9 mouse cellular contexts compared by ENCODE assay signal in the genomic region with DNA sequence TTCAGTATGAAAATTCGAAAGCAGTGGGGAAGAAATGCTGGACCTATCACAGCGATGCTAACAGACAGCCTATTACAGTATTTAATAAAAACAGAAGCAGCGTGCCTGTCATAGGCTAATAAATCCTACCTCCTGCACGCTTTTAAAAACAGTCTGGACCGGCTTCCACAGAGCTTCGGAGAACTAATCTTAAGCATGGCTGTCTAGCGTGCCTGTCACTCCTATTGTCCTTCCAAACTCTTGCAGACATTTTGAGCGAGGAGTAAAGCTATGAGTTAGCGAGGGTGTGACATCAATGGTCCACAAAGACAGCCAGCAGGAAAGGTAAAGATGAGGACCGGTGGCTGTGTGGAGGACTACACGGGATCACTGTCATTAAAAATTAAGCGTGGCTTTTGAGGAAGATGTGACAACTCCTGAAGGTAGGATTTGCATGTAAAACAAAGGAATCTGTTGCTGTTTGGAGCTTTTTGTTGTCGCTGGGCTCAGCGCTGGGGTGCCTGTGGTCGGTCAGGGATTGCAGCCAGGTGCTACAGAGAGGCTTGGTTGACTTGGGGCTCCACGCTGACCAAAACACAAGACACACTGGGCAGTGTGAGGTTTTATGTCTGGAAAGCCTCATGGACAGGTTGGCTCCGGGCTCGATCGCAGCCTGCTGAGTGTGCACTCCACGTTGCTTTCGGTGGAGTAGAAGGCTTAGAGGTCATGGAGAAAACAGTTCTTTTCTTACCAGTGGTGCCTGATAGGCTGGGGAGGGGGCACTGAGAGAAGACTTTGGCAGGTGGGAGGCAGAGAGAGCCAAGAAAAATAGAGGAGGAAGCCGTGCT. TPM values are rescaled to one million over a fixed set of nuclear protein-coding genes. Genes with fewer than 3 reads are reported as not detected.
A peak's percentile ranks its signal among the peaks of the same experiment; 100 is the strongest.
DNase-seq lines count a peak whose midpoint lies in the region; ATAC-seq and TF ChIP-seq lines count a peak whose summit lies in the region.
"Had no signal": no experiment of that assay in that cellular context is flagged by ENCODE, and none has a peak within 500 bp of the region (broad histone marks: within the 10 kb centered on the region; RNA-seq: fewer than 3 reads in every experiment).

Gene Kcnmb2, plus strand, starts transcription at position 4 of the 827 bp plus-strand sequence.

- H3K4me2 ChIP-seq in liver, embryonic 11.5 days: peak within 1 kb of the TSS; percentile 56
- H3K4me2 ChIP-seq in limb, embryonic 14.5 days (replicated peaks; ENCODE audit: low read depth, low read length, severe bottlenecking): peak within 1 kb of the TSS; percentile 48
- H3K4me2 ChIP-seq in stomach, embryonic 15.5 days: peak within 1 kb of the TSS; percentile 44

- WGBS in liver, embryonic 11.5 days: 4% methylated on average over 22 of the region's 22 CpGs
- WGBS in limb, embryonic 14.5 days: 3% methylated on average over 22 of the region's 22 CpGs
- WGBS in stomach, embryonic 15.5 days: 2% methylated on average over 22 of the region's 22 CpGs

- ATAC-seq in liver, embryonic 11.5 days (replicated peaks; ENCODE audit: low FRiP score): no peak
- ATAC-seq in limb, embryonic 14.5 days (ENCODE audit: low FRiP score, low read depth): 0 out of 2 replicates have a peak, but pooled peaks have one; percentile 34
- ATAC-seq in stomach, embryonic 15.5 days (ENCODE audit: insufficient read depth, low FRiP score, low read depth): no peak

- DNase-seq in liver, embryonic 11.5 days (ENCODE audit: low spot score): no peak
- no peak for DNase-seq in liver
- peak; percentile 59 to 63 for DNase-seq in cerebellum, postnatal 25 days
- DNase-seq in heart, postnatal 10 days: peak; percentile 4 to 15
- DNase-seq in limb, embryonic 14.5 days (ENCODE audit: low spot score): peak; percentile 25
- no peak for DNase-seq in lung, adult 18-20 months
- DNase-seq in gastrocnemius, postnatal 25 days: no peak

- H3K4me1 ChIP-seq in liver, embryonic 11.5 days (replicated peaks; ENCODE audit: control insufficient read depth, insufficient read depth, low read length): no peaks in the 10 kb centered on the region
- peaks cover 3% of the 10 kb centered on the region; the same call in 1 of the 2 replicates for H3K4me1 ChIP-seq in limb, embryonic 14.5 days (ENCODE audit: control insufficient read depth, insufficient read depth, low read length)
- no peaks in the 10 kb centered on the region for H3K4me1 ChIP-seq in stomach, embryonic 15.5 days
- H3K4me1 ChIP-seq: megakaryocyte, embryonic 14.5 days had no signal

- intact Hi-C loops in heart, postnatal 10 days (cut with DNase I): no loop called here

- peak within 1 kb of the TSS; percentile 29 for H3K4me3 ChIP-seq in liver, embryonic 11.5 days (ENCODE audit: low read depth, low read length)
- peak within 1 kb of the TSS; percentile 24 for H3K4me3 ChIP-seq in limb, embryonic 14.5 days (replicated peaks; ENCODE audit: low read length)
- peak within 1 kb of the TSS; percentile 24 for H3K4me3 ChIP-seq in stomach, embryonic 15.5 days (replicated peaks)
- H3K4me3 ChIP-seq: megakaryocyte, embryonic 14.5 days had no signal

- no peaks in the 10 kb centered on the region for H3K36me3 ChIP-seq in liver, embryonic 11.5 days (ENCODE audit: control insufficient read depth, insufficient read depth, low read length)
- no peaks in the 10 kb centered on the region for H3K36me3 ChIP-seq in limb, embryonic 14.5 days (ENCODE audit: control insufficient read depth, insufficient read depth, low read length)
- no peaks in the 10 kb centered on the region for H3K36me3 ChIP-seq in stomach, embryonic 15.5 days

- no peak for TF ChIP-seq POLR2A in limb, embryonic 14.5 days (IDR thresholded peaks at IDR 0.05; ENCODE audit: borderline replicate concordance, extremely low read depth, insufficient read depth, insufficient read length)

- no peak within 1 kb of the TSS for H3K9ac ChIP-seq in liver, embryonic 11.5 days (ENCODE audit: low read depth, low read length)
- H3K9ac ChIP-seq in limb, embryonic 14.5 days (ENCODE audit: low read depth, low read length, severe bottlenecking): no peak within 1 kb of the TSS; the same call in 1 of the 2 replicates
- H3K9ac ChIP-seq in stomach, embryonic 15.5 days: no peak within 1 kb of the TSS

- H3K27ac ChIP-seq in liver, embryonic 11.5 days (ENCODE audit: low read depth, low read length): no peak within 1 kb of the TSS
- no peak within 1 kb of the TSS for H3K27ac ChIP-seq in limb, embryonic 14.5 days (replicated peaks; ENCODE audit: low read depth, low read length)
- no peak within 1 kb of the TSS for H3K27ac ChIP-seq in stomach, embryonic 15.5 days

- H3K9me3 ChIP-seq in liver, embryonic 11.5 days (ENCODE audit: control insufficient read depth, low read length): no peaks in the 10 kb centered on the region
- H3K9me3 ChIP-seq in limb, embryonic 14.5 days (ENCODE audit: control insufficient read depth, low read length): no peaks in the 10 kb centered on the region
- H3K9me3 ChIP-seq in stomach, embryonic 15.5 days: no peaks in the 10 kb centered on the region

- H3K27me3 ChIP-seq in liver, embryonic 11.5 days (replicated peaks; ENCODE audit: control insufficient read depth, insufficient read depth, low read length): 0 out of 2 replicates have a peak, but pooled peaks cover 4% of the 10 kb centered on the region
- no peaks in the 10 kb centered on the region for H3K27me3 ChIP-seq in limb, embryonic 14.5 days (ENCODE audit: control insufficient read depth, insufficient read depth, low read length)
- H3K27me3 ChIP-seq in stomach, embryonic 15.5 days (replicated peaks): no peaks in the 10 kb centered on the region

RNA-seq across cellular contexts. Expression of gene Kcnmb2, which starts in this region (rescaled TPM):
- polyA plus RNA-seq in liver, embryonic 11.5 days (2014; fragmentation: Nextera tagmentation; extraction: Ambion mirVana): 0.86 and 1.5 TPM in 2 replicates
- not detected for total RNA-seq in heart, postnatal 10 days (2021)
- 0.13 and 0.17 TPM in 2 replicates for polyA plus RNA-seq in limb, embryonic 14.5 days (2012; rRNA removed)
- 0.69 and 0.76 TPM in 2 replicates for polyA plus RNA-seq in limb, embryonic 14.5 days (2014; fragmentation: Nextera tagmentation; extraction: Ambion mirVana)
- 1.8 and 2.1 TPM in 2 replicates for polyA plus RNA-seq in stomach, embryonic 15.5 days (2015; fragmentation: Nextera tagmentation; extraction: Ambion mirVana)
- under 1 TPM in 1 of 2 experiments, not detected in 1; 0.29 TPM for total RNA-seq in gastrocnemius, postnatal 25 days (2021)

Comparison
In these comparisons a context has a peak if more than half of its experiments do, and no peak if none do; other contexts are left out.
1. Peak in DNase-seq in heart, postnatal 10 days; RNA of the gene not detected or under 1 TPM.
2. Peak in DNase-seq, ATAC-seq, H3K4me3 ChIP-seq and H3K4me2 ChIP-seq in limb, embryonic 14.5 days; RNA of the gene not detected or under 1 TPM.
3. DNase-seq: peak in cerebellum, postnatal 25 days (2 of 2); none in liver, embryonic 11.5 days (single experiment), liver (single experiment), lung, adult 18-20 months (0 of 2) and gastrocnemius, postnatal 25 days (single experiment).
4. Peak in every context shown above with its lines, with median percentiles within 50 percentile points of each other: H3K4me2 ChIP-seq and H3K4me3 ChIP-seq.